Mouse (Mus musculus) liver, embryonic 11.5 days (tissue): Measurements from ENCODE around the gene Lgals9. TPM values are rescaled to one million over a fixed set of nuclear protein-coding genes. Genes with fewer than 3 reads are reported as not detected.

Source experiments
- ATAC-seq: fragments of 200-750 bp; cut with Nextera tagmentation; replicated peaks from 2 replicates; pipeline ENCODE4 v1.8.0; 2017; ENCODE audit warnings: moderate number of reproducible peaks, mild to moderate bottlenecking, moderate TSS enrichment, moderate library complexity; ENCODE audit not compliant: low FRiP score
- DNase-seq: peaks from one replicate; pipeline ENCODE4 v3.0.0-alpha.2; 2017; ENCODE audit warnings: low spot score
- H3K27ac ChIP-seq: fragments of 300-500 bp; sonication (generic); 2 replicates; pipeline ENCODE4 v1.5.1; 2014; ENCODE audit warnings: mild to moderate bottlenecking, low read depth, low read length, control low read depth
- H3K27me3 ChIP-seq: fragments of 300-500 bp; sonication (generic); replicated peaks from 2 replicates; pipeline ENCODE4 v1.6.1; 2014; ENCODE audit warnings: low read length, mixed read lengths; ENCODE audit not compliant: control insufficient read depth, insufficient read depth
- H3K36me3 ChIP-seq: fragments of 300-500 bp; sonication (generic); 2 replicates; pipeline ENCODE4 v1.6.1; 2014; ENCODE audit warnings: mild to moderate bottlenecking, low read length, moderate library complexity, mixed read lengths; ENCODE audit not compliant: control insufficient read depth, insufficient read depth
- H3K4me1 ChIP-seq: fragments of 300-500 bp; sonication (generic); replicated peaks from 2 replicates; pipeline ENCODE4 v1.6.1; 2014; ENCODE audit warnings: low read length, mixed read lengths; ENCODE audit not compliant: control insufficient read depth, insufficient read depth
- H3K4me2 ChIP-seq: fragments of 300-500 bp; sonication (generic); 2 replicates; pipeline ENCODE4 v1.6.1; 2014; ENCODE audit warnings: mild to moderate bottlenecking, control low read depth, moderate library complexity
- H3K4me3 ChIP-seq: fragments of 300-500 bp; sonication (generic); 2 replicates; pipeline ENCODE4 v1.5.1; 2014; ENCODE audit warnings: low read depth, low read length, control low read depth
- H3K9ac ChIP-seq: fragments of 300-500 bp; sonication (generic); 2 replicates; pipeline ENCODE4 v1.6.1; 2014; ENCODE audit warnings: low read depth, low read length, control low read depth
- H3K9me3 ChIP-seq: fragments of 300-500 bp; sonication (generic); 2 replicates; pipeline ENCODE4 v1.6.1; 2016; ENCODE audit warnings: low read length, inconsistent platforms, mixed read lengths; ENCODE audit not compliant: control insufficient read depth
- WGBS: fragments of 180-500 bp; shearing (Covaris S2); extraction: QIAGEN DNeasy Blood & Tissue Kit; methylation state at CpG from one replicate; pipeline ENCODE4 v1.1.7; 2014; 5-methylcytosine and 5-hydroxymethylcytosine counted together
- polyA plus RNA-seq: library from polyadenylated mRNA; unstranded; fragments of >200 nt; fragmentation: Nextera tagmentation; extraction: Ambion mirVana; gene quantifications from 2 replicates; pipeline ENCODE4 v1.2.1, GENCODE M21; 2014

Gene Lgals9
- polyA plus RNA-seq, 1 experiment from 2014 or later = 44.1 TPM

DNA sequence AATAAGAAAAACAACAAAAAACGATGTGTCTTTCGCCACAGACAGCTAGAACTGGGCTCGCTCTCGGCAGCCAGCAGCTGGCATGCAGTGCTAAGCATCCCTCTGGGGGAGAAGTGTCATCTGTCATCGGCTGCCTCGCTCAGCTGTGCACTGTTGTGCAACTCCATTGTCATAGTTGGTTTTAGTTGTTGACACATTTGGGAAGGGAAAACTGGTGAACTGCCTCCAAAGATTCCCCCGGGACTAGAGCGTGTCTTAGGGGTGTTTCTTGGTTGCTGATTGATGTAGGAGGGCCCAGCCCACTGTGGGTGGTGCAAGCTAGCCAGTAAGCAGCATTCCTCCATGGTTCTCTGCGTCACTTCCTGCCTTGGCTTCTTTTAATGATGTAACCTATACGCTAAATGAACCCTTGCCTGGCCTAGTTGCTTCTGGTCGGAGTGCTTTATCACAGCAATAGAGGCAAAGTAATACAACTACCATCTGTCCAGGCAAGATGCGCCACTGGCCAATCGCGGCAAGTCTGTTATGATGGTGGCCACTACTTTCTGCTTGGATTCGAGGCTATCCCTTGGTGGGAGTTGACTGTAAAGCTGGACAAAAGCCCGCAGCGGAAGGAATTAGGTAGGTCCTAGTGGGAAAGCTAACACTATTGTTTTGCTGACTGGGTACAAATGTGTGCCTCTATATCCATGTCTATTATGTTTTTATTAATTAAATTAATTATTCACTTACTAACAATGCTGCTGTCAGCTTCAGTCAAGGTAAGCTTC lies 11.2 kb downstream of the Lgals9 start:
- H3K9me3 ChIP-seq = no peaks in the 10 kb centered on the region
- no peaks in the 10 kb centered on the region for H3K36me3 ChIP-seq
- WGBS = 75% methylated on average over 17 of the region's 17 CpGs
- no peak overlapping the region for H3K4me2 ChIP-seq
- ATAC-seq (no peak), DNase-seq (no peak)
- no peak overlapping the region for H3K9ac ChIP-seq
- H3K4me3 ChIP-seq = no peak overlapping the region
- H3K4me1 ChIP-seq = peaks cover 8% of the 10 kb centered on the region
- no peaks in the 10 kb centered on the region for H3K27me3 ChIP-seq
- H3K27ac ChIP-seq = no peak overlapping the region

DNA sequence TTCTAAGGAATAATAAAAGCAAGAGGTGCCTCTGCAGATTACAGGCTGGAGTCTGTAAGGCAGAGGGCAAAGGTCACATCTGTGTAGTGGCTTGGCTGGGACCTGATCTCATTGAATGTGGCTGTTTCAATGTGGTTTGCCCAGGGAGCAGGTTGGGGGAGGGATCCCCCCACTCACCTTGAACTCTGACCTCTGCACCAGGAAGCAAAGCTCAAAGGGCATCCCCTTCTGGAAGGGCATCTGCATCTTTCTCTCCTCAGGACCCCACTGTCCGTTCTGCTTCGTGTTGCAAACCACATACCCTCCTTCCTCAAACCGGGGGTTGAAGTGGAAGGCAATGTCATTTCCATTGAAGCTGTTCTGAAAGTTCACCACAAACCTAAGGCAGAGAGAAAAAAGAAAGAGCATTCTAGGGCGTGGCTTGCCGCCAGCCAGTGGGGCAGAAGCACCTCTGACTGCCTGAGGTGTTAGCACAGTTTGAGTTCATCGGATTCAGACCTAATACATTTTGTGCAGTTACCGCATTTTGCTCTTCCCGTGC lies 11.9 kb downstream of the Lgals9 start:
- Histone ChIP-seq H3K27ac (no peak overlapping the region), H3K4me3 (no peak overlapping the region), H3K27me3 (no peaks in the 10 kb centered on the region), H3K9me3 (no peaks in the 10 kb centered on the region), H3K36me3 (no peaks in the 10 kb centered on the region), H3K4me2 (no peak overlapping the region), H3K4me1 (peaks cover 8% of the 10 kb centered on the region), H3K9ac (no peak overlapping the region)
- no peak for ATAC-seq
- WGBS = 52% methylated on average over 8 of the region's 8 CpGs
- DNase-seq = no peak

DNA sequence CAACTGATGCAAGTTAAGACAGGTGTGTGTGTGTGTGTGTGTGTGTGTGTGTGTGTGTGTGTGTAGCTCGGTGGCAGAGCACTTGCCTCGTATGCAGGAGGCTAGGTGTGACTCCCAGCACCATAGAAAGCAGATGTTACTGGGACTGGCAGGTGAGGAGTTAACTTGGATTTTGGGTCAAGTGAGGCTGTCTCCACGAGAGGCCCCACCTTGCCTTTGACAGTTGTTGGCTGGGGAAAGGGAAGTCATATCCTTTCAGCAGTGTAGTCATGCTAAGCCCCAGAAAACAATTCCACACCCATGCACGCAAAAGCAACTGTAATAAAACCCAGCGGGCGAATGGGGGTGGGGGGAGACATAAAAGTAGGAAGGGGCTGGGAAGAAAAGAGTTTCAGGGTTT lies 12.4 kb downstream of the Lgals9 start:
- WGBS = 61% methylated on average over 6 of the region's 6 CpGs
- no peak for ATAC-seq
- Histone ChIP-seq H3K27me3 (no peaks in the 10 kb centered on the region), H3K4me2 (no peak overlapping the region), H3K9me3 (no peaks in the 10 kb centered on the region), H3K4me1 (peaks cover 12% of the 10 kb centered on the region), H3K9ac (no peak overlapping the region), H3K27ac (no peak overlapping the region), H3K36me3 (no peaks in the 10 kb centered on the region), H3K4me3 (no peak overlapping the region)
- no peak for DNase-seq

DNA sequence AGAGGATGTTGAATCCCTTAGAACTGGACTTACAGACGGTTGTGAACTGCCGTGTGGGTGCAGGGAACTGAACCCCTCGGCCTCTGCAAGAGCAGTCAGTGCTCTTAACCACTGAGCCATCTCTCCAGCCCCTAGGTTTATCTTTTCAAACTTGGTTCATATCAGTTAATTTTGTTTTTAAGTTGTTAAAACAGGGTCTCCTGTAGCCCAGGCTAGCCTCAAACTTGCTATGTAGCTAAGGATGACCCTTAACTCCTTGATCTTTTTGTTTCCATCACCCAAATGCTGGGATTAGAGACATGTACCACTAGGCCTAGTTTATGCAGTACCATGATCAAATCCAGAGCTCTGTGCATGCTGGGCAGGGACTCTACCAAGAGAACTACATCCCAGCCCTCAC lies 13.0 kb downstream of the Lgals9 start:
- WGBS = 89% methylated on average over 3 of the region's 3 CpGs
- Histone ChIP-seq H3K27ac (no peak overlapping the region), H3K4me2 (no peak overlapping the region), H3K9ac (no peak overlapping the region), H3K36me3 (no peaks in the 10 kb centered on the region), H3K27me3 (no peaks in the 10 kb centered on the region), H3K4me1 (peaks cover 12% of the 10 kb centered on the region), H3K4me3 (no peak overlapping the region), H3K9me3 (no peaks in the 10 kb centered on the region)
- DNase-seq = no peak
- no peak for ATAC-seq

DNA sequence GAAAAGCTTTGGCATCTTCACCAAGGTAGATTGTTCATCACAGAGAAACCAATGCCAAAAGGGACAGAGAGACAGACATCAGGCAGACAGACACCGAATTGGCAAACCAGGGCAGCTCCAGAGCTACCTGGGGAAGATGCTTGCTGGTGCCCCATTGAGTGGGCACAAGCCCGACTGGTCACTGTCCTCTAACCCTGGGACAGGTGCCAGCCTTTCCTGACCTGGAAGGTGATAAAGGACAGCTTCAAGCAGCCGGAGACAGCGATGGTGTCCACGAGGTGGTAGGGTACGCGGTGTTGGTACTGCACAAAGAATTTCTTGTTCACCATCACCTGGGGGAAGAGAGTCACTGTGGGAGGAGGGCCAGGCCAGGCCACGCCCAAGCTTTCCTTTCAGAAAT lies 13.7 kb downstream of the Lgals9 start:
- Histone ChIP-seq H3K4me2 (no peak overlapping the region), H3K27ac (no peak overlapping the region), H3K27me3 (no peaks in the 10 kb centered on the region), H3K9ac (no peak overlapping the region), H3K9me3 (no peaks in the 10 kb centered on the region), H3K4me1 (peaks cover 12% of the 10 kb centered on the region), H3K4me3 (no peak overlapping the region), H3K36me3 (no peaks in the 10 kb centered on the region)
- DNase-seq (no peak), ATAC-seq (no peak)
- WGBS = 85% methylated on average over 8 of the region's 8 CpGs

DNA sequence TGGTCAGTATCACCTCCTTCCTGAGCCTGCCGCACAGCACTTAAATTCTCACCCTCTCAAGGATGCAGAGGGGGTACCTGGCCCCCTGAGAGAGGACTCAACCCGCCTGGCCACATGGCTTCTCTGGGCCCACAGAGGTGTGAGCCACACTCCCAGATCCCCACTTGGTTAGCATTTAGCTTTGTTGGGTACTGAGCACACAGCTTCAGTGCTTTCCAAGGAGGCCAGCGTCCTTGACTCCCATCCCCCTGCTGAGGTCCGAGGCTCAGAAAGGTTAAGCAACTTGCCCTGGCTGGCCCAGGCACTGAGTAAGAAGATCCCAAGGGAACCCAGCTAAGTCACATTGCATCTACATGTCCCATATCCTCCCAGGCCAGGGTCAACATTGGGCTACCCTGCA lies 16.6 kb downstream of the Lgals9 start:
- WGBS = 59% methylated on average over 4 of the region's 4 CpGs
- no peaks in the 10 kb centered on the region for H3K9me3 ChIP-seq
- ATAC-seq (no peak), DNase-seq (no peak)
- no peak overlapping the region for H3K4me2 ChIP-seq
- H3K27me3 ChIP-seq = no peaks in the 10 kb centered on the region
- no peak overlapping the region for H3K9ac ChIP-seq
- no peak overlapping the region for H3K4me3 ChIP-seq
- no peaks in the 10 kb centered on the region for H3K36me3 ChIP-seq
- no peak overlapping the region for H3K27ac ChIP-seq
- peaks cover 12% of the 10 kb centered on the region for H3K4me1 ChIP-seq

DNA sequence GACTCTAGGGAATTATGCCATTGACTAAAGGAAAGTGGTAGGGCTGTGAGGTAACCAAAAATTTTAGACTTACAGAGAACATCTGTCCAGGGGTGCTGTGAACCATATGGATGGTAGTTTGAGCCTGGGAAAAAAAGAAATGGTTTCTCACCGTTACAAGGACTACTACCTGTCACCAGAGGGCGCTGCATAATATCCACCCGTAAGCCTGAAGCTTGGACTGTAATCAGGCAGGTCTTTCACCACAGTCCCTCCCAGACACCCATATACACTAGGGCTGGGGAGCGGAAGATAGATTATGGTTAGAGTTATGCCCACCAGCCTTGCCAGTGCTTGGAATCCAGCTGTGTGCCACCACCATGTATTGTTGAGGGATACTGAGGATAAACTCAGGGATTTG lies 17.4 kb downstream of the Lgals9 start:
- Histone ChIP-seq H3K9ac (no peak overlapping the region), H3K36me3 (no peaks in the 10 kb centered on the region), H3K27ac (no peak overlapping the region), H3K4me3 (no peak overlapping the region), H3K27me3 (no peaks in the 10 kb centered on the region), H3K4me1 (peaks cover 4% of the 10 kb centered on the region; the same call in 1 of the 2 replicates), H3K4me2 (no peak overlapping the region), H3K9me3 (no peaks in the 10 kb centered on the region)
- DNase-seq = no peak
- 22% methylated on average over 4 of the region's 4 CpGs for WGBS
- peak; percentile 43; the same call in 1 of the 2 replicates for ATAC-seq

DNA sequence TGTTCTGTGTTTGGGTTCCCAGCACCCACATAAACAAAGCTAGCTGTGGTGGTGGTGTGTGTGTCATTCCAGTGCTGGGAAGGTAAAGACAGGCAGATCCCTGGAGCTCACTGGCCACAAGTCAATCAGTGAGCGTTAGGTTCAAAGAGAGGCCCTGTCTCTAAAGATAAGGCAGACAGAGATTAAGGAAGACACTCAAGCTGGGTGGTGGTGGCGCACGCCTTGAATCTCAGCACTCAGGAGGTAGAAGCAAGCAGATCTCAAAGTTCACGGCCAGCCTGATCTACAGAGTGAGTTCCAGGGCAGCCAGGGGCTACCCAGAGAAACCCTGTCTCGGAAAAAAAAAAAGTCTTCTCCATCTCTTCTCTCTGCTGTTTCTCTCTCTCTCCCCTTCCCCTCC lies 23.5 kb downstream of the Lgals9 start:
- 29% methylated on average over 5 of the region's 5 CpGs for WGBS
- H3K9me3 ChIP-seq = no peaks in the 10 kb centered on the region
- no peak overlapping the region for H3K27ac ChIP-seq
- no peaks in the 10 kb centered on the region for H3K4me1 ChIP-seq
- DNase-seq (no peak), ATAC-seq (no peak)
- H3K4me2 ChIP-seq = no peak overlapping the region
- H3K4me3 ChIP-seq = no peak overlapping the region
- H3K36me3 ChIP-seq = no peaks in the 10 kb centered on the region
- peaks cover 8% of the 10 kb centered on the region; the same call in 1 of the 2 replicates for H3K27me3 ChIP-seq
- H3K9ac ChIP-seq = no peak overlapping the region
